Mouse (Mus musculus): ENCODE data around the gene Srbd1. TPM values are rescaled to one million over a fixed set of nuclear protein-coding genes. Genes with fewer than 3 reads are reported as not detected.

The Srbd1 gene
- total and polyA plus RNA-seq, 2 experiments from 2014 or later, result 8.3 to 13.2 TPM

- Histone ChIP-seq H3K9me3 (ENCODE audit: low read length) (no peaks in the 10 kb centered on the region), H3K27ac (ENCODE audit: low read depth, low read length) (peak within 1 kb of the TSS; percentile 84), H3K36me3 (ENCODE audit: insufficient read depth, low read length) (no peaks in the 10 kb centered on the region), H3K4me3 (ENCODE audit: low read depth, low read length) (peak within 1 kb of the TSS; percentile 76), H3K27me3 (ENCODE audit: insufficient read depth, low read length) (no peaks in the 10 kb centered on the region), H3K4me2 (ENCODE audit: low read depth, low read length, poor library complexity, severe bottlenecking) (peak within 1 kb of the TSS; percentile 97), H3K4me1 (ENCODE audit: insufficient read depth, low read length) (peaks cover 7% of the 10 kb centered on the region), H3K9ac (replicated peaks; ENCODE audit: low read length, poor library complexity, severe bottlenecking) (peak within 1 kb of the TSS; percentile 77)
- peak; percentile 64 for ATAC-seq (ENCODE audit: low FRiP score)
- peak; percentile 61 for TF ChIP-seq CTCF (IDR thresholded peaks at IDR 0.05)
- peak; percentile 92 for DNase-seq (ENCODE audit: low spot score)
- under 1% methylated on average over 73 of the region's 115 CpGs for WGBS
These were observed 22.6 kb upstream of the Srbd1 start, which contains the start of gene Prkce for GRCm38 (mm10) chr17:86167320-86168230. Prkce (plus strand) TSS chr17:86167785.

- Histone ChIP-seq H3K27ac (ENCODE audit: low read depth, low read length) (peak overlapping the region; percentile 84), H3K4me1 (ENCODE audit: insufficient read depth, low read length) (peaks cover 7% of the 10 kb centered on the region), H3K4me2 (ENCODE audit: low read depth, low read length, poor library complexity, severe bottlenecking) (peak overlapping the region; percentile 97), H3K4me3 (ENCODE audit: low read depth, low read length) (peak overlapping the region; percentile 76), H3K36me3 (ENCODE audit: insufficient read depth, low read length) (no peaks in the 10 kb centered on the region), H3K9me3 (ENCODE audit: low read length) (no peaks in the 10 kb centered on the region), H3K27me3 (ENCODE audit: insufficient read depth, low read length) (no peaks in the 10 kb centered on the region), H3K9ac (replicated peaks; ENCODE audit: low read length, poor library complexity, severe bottlenecking) (peak overlapping the region; percentile 59)
- WGBS, result under 1% methylated on average over 46 of the region's 46 CpGs
- peak; percentile 35; the same call in 1 of the 2 replicates for ATAC-seq (ENCODE audit: low FRiP score)
- DNase-seq (ENCODE audit: low spot score), result peak; percentile 63
- no peak for TF ChIP-seq CTCF (IDR thresholded peaks at IDR 0.05)
These were observed 21.8 kb upstream of the Srbd1 start for GRCm38 (mm10) chr17:86166567-86167319.

GRCm38 (mm10) chr17:86166051-86166566 is 21.1 kb upstream of the Srbd1 start:
- Histone ChIP-seq H3K9me3 (ENCODE audit: low read length) (no peaks in the 10 kb centered on the region), H3K27ac (ENCODE audit: low read depth, low read length) (peak overlapping the region; percentile 84; the same call in 1 of the 2 replicates), H3K27me3 (ENCODE audit: insufficient read depth, low read length) (no peaks in the 10 kb centered on the region), H3K4me2 (ENCODE audit: low read depth, low read length, poor library complexity, severe bottlenecking) (peak overlapping the region; percentile 97), H3K9ac (replicated peaks; ENCODE audit: low read length, poor library complexity, severe bottlenecking) (peak overlapping the region; percentile 59), H3K4me1 (ENCODE audit: insufficient read depth, low read length) (peaks cover 6% of the 10 kb centered on the region), H3K36me3 (ENCODE audit: insufficient read depth, low read length) (no peaks in the 10 kb centered on the region), H3K4me3 (ENCODE audit: low read depth, low read length) (peak overlapping the region; percentile 76)
- no peak for DNase-seq (ENCODE audit: low spot score)
- no peak for ATAC-seq (ENCODE audit: low FRiP score)
- TF ChIP-seq CTCF (IDR thresholded peaks at IDR 0.05), result no peak
- 5% methylated on average over 19 of the region's 19 CpGs for WGBS

- Histone ChIP-seq H3K9me3 (ENCODE audit: low read length) (no peaks in the 10 kb centered on the region), H3K27ac (ENCODE audit: low read depth, low read length) (no peak overlapping the region), H3K9ac (replicated peaks; ENCODE audit: low read length, poor library complexity, severe bottlenecking) (no peak overlapping the region), H3K27me3 (ENCODE audit: insufficient read depth, low read length) (no peaks in the 10 kb centered on the region), H3K4me1 (ENCODE audit: insufficient read depth, low read length) (no peaks in the 10 kb centered on the region), H3K4me3 (ENCODE audit: low read depth, low read length) (no peak overlapping the region), H3K36me3 (ENCODE audit: insufficient read depth, low read length) (no peaks in the 10 kb centered on the region), H3K4me2 (ENCODE audit: low read depth, low read length, poor library complexity, severe bottlenecking) (no peak overlapping the region)
- no peak for DNase-seq (ENCODE audit: low spot score)
- 88% methylated on average over 7 of the region's 7 CpGs for WGBS
- TF ChIP-seq CTCF (IDR thresholded peaks at IDR 0.05), result no peak
- ATAC-seq (ENCODE audit: low FRiP score), result no peak
These were observed 19.4 kb upstream of the Srbd1 start for GRCm38 (mm10) chr17:86164416-86164815.

- Histone ChIP-seq H3K27ac (ENCODE audit: low read depth, low read length) (no peak overlapping the region), H3K9me3 (ENCODE audit: low read length) (no peaks in the 10 kb centered on the region), H3K4me2 (ENCODE audit: low read depth, low read length, poor library complexity, severe bottlenecking) (no peak overlapping the region), H3K4me3 (ENCODE audit: low read depth, low read length) (no peak overlapping the region), H3K9ac (replicated peaks; ENCODE audit: low read length, poor library complexity, severe bottlenecking) (no peak overlapping the region), H3K27me3 (ENCODE audit: insufficient read depth, low read length) (no peaks in the 10 kb centered on the region), H3K4me1 (ENCODE audit: insufficient read depth, low read length) (no peaks in the 10 kb centered on the region), H3K36me3 (ENCODE audit: insufficient read depth, low read length) (no peaks in the 10 kb centered on the region)
- ATAC-seq (ENCODE audit: low FRiP score) (no peak), DNase-seq (ENCODE audit: low spot score) (no peak)
- 74% methylated on average over 15 of the region's 15 CpGs for WGBS
- no peak for TF ChIP-seq CTCF (IDR thresholded peaks at IDR 0.05)
These were observed 17.7 kb upstream of the Srbd1 start for GRCm38 (mm10) chr17:86162672-86163071.
